Mouse (Mus musculus): ENCODE measurements around the gene Exosc5. TPM values are rescaled to one million over a fixed set of nuclear protein-coding genes. Genes with fewer than 3 reads are reported as not detected.

Gene Exosc5
- total and polyA plus RNA-seq, 3 experiments: 51.4 to 367 (median 71.6) TPM

DNA sequence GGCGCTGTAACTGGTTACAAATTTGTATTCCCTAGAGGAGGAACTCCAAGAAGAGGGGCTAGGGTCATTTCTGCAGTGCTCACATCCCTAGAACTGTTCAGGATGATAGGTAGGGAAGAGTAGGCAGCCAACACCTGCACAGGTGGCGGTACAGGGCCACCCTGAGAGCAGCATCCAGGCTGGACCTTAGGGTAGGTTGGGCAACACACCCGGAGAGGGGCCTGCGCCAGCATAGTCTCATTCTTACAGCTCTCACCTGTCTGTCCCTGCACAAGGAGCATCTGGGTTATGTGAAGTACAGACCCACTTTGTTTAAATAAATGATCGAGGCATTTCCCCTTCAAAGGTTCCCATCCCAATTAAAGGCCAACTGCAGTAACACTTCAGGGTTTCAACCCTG lies 61.8 kb downstream of the Exosc5 start:
- TF ChIP-seq POLR2AphosphoS5 (IDR thresholded peaks at IDR 0.05; ENCODE audit: insufficient replicate concordance, low read depth, low read length): no peak
- TF ChIP-seq TAL1 (conservative IDR thresholded peaks at IDR 0.05; ENCODE audit: low read depth, low read length): no peak
- no peak for TF ChIP-seq GATA2 (IDR thresholded peaks at IDR 0.05; ENCODE audit: borderline replicate concordance, low read depth, low read length)
- TF ChIP-seq CTCF (IDR thresholded peaks at IDR 0.05; ENCODE audit: low read depth, low read length): no peak
- TF ChIP-seq GATA1 (IDR thresholded peaks at IDR 0.05; ENCODE audit: borderline replicate concordance, low read length): no peak

More for the DNA sequence above, 61.8 kb downstream of the Exosc5 start:
- ATAC-seq (ENCODE audit: extremely low read depth, insufficient number of reproducible peaks, low FRiP score, poor library complexity, severe bottlenecking): no peak
- DNase-seq (ENCODE audit: low spot score): no peak
- Histone ChIP-seq H3K27me3 (ENCODE audit: insufficient read depth, low read length) (no peaks in the 10 kb centered on the region), H3K36me3 (replicated peaks) (peaks cover 80% of the 10 kb centered on the region), H3K9me3 (replicated peaks) (no peaks in the 10 kb centered on the region), H3K4me1 (ENCODE audit: insufficient read depth, low read depth, low read length) (peaks cover 69% of the 10 kb centered on the region), H3K4me3 (ENCODE audit: low read depth, low read length) (no peak overlapping the region)

Other genes with a start within 250 kb of the Exosc5 start
- gene Cxcl17, start 246.3 kb upstream of the Exosc5 start, total RNA-seq (2014; fragmentation: Nextera tagmentation): not detected in 2 replicates
- not detected in 2 replicates for gene Cxcl17, start 246.3 kb upstream of the Exosc5 start, total RNA-seq (2017)
- gene Cxcl17, start 246.3 kb upstream of the Exosc5 start, polyA plus RNA-seq (2012): not detected in 2 replicates
- not detected in 2 replicates for gene Ceacam1, start 181.6 kb upstream of the Exosc5 start, total RNA-seq (2014; fragmentation: Nextera tagmentation)
- 0.17 and 0.66 TPM in 2 replicates for gene Ceacam1, start 181.6 kb upstream of the Exosc5 start, total RNA-seq (2017)
- not detected in 2 replicates for gene Ceacam1, start 181.6 kb upstream of the Exosc5 start, polyA plus RNA-seq (2012)
- not detected in 2 replicates for gene Ceacam2, start 119.3 kb upstream of the Exosc5 start, total RNA-seq (2014; fragmentation: Nextera tagmentation)
- 0.05 TPM in 1 of 2 replicates, not detected in the other for gene Ceacam2, start 119.3 kb upstream of the Exosc5 start, total RNA-seq (2017)
- not detected in 2 replicates for gene Ceacam2, start 119.3 kb upstream of the Exosc5 start, polyA plus RNA-seq (2012)
- gene Erich4, start 43.3 kb upstream of the Exosc5 start, total RNA-seq (2014; fragmentation: Nextera tagmentation): not detected in 2 replicates
- not detected in 2 replicates for gene Erich4, start 43.3 kb upstream of the Exosc5 start, total RNA-seq (2017)
- not detected in 2 replicates for gene Erich4, start 43.3 kb upstream of the Exosc5 start, polyA plus RNA-seq (2012)
- 12.7 and 17.8 TPM in 2 replicates for gene Dmac2, start 39.8 kb upstream of the Exosc5 start, total RNA-seq (2014; fragmentation: Nextera tagmentation)
- gene Dmac2, start 39.8 kb upstream of the Exosc5 start, total RNA-seq (2017): 21.3 and 24.2 TPM in 2 replicates
- gene Dmac2, start 39.8 kb upstream of the Exosc5 start, polyA plus RNA-seq (2012): 28.0 and 34.2 TPM in 2 replicates
- 0.15 and 0.83 TPM in 2 replicates for gene B3gnt8, start 32.5 kb upstream of the Exosc5 start, total RNA-seq (2014; fragmentation: Nextera tagmentation)
- gene B3gnt8, start 32.5 kb upstream of the Exosc5 start, total RNA-seq (2017): 0.98 and 1.1 TPM in 2 replicates
- 1.0 and 1.3 TPM in 2 replicates for gene B3gnt8, start 32.5 kb upstream of the Exosc5 start, polyA plus RNA-seq (2012)
- 6.0 and 7.8 TPM in 2 replicates for gene Bckdha, start 183 bp upstream of the Exosc5 start, total RNA-seq (2014; fragmentation: Nextera tagmentation)
- 20.4 and 23.8 TPM in 2 replicates for gene Bckdha, start 183 bp upstream of the Exosc5 start, total RNA-seq (2017)
- 36.6 and 44.1 TPM in 2 replicates for gene Bckdha, start 183 bp upstream of the Exosc5 start, polyA plus RNA-seq (2012)
- gene Tmem91, start 16.0 kb downstream of the Exosc5 start, total RNA-seq (2014; fragmentation: Nextera tagmentation): 8.6 TPM in 1 of 2 replicates, not detected in the other
- 1.3 and 2.2 TPM in 2 replicates for gene Tmem91, start 16.0 kb downstream of the Exosc5 start, total RNA-seq (2017)
- 3.6 TPM in 2 replicates for gene Tmem91, start 16.0 kb downstream of the Exosc5 start, polyA plus RNA-seq (2012)
- 21.1 and 26.3 TPM in 2 replicates for gene B9d2, start 21.6 kb downstream of the Exosc5 start, total RNA-seq (2014; fragmentation: Nextera tagmentation)
- gene B9d2, start 21.6 kb downstream of the Exosc5 start, total RNA-seq (2017): 49.8 and 65.1 TPM in 2 replicates
- gene B9d2, start 21.6 kb downstream of the Exosc5 start, polyA plus RNA-seq (2012): 119 and 131 TPM in 2 replicates
- 390 and 397 TPM in 2 replicates for gene Tgfb1, start 27.8 kb downstream of the Exosc5 start, total RNA-seq (2014; fragmentation: Nextera tagmentation)
- gene Tgfb1, start 27.8 kb downstream of the Exosc5 start, total RNA-seq (2017): 40.8 TPM in 2 replicates
- gene Tgfb1, start 27.8 kb downstream of the Exosc5 start, polyA plus RNA-seq (2012): 1,473 and 1,799 TPM in 2 replicates
- gene Ccdc97, start 59.9 kb downstream of the Exosc5 start, total RNA-seq (2014; fragmentation: Nextera tagmentation): 41.2 and 52.8 TPM in 2 replicates
- 10.7 and 11.7 TPM in 2 replicates for gene Ccdc97, start 59.9 kb downstream of the Exosc5 start, total RNA-seq (2017)
- 63.1 and 65.3 TPM in 2 replicates for gene Ccdc97, start 59.9 kb downstream of the Exosc5 start, polyA plus RNA-seq (2012)
- gene Hnrnpul1, start 95.6 kb downstream of the Exosc5 start, total RNA-seq (2014; fragmentation: Nextera tagmentation): 364 and 375 TPM in 2 replicates
- 106 and 116 TPM in 2 replicates for gene Hnrnpul1, start 95.6 kb downstream of the Exosc5 start, total RNA-seq (2017)
- gene Hnrnpul1, start 95.6 kb downstream of the Exosc5 start, polyA plus RNA-seq (2012): 382 and 453 TPM in 2 replicates
- gene Axl, start 129.5 kb downstream of the Exosc5 start, total RNA-seq (2014; fragmentation: Nextera tagmentation): 2.5 TPM in 1 of 2 replicates, not detected in the other
- gene Axl, start 129.5 kb downstream of the Exosc5 start, total RNA-seq (2017): 0.11 and 0.35 TPM in 2 replicates
- gene Axl, start 129.5 kb downstream of the Exosc5 start, polyA plus RNA-seq (2012): not detected in 2 replicates
- not detected in 2 replicates for gene Cyp2s1, start 157.7 kb downstream of the Exosc5 start, total RNA-seq (2014; fragmentation: Nextera tagmentation)
- 0.06 and 0.11 TPM in 2 replicates for gene Cyp2s1, start 157.7 kb downstream of the Exosc5 start, total RNA-seq (2017)
- not detected in 2 replicates for gene Cyp2s1, start 157.7 kb downstream of the Exosc5 start, polyA plus RNA-seq (2012)
- gene Cyp2b10, start 238.5 kb downstream of the Exosc5 start, total RNA-seq (2014; fragmentation: Nextera tagmentation): not detected in 2 replicates
- gene Cyp2b10, start 238.5 kb downstream of the Exosc5 start, total RNA-seq (2017): 0.35 TPM in 1 of 2 replicates, not detected in the other
- gene Cyp2b10, start 238.5 kb downstream of the Exosc5 start, polyA plus RNA-seq (2012): not detected in 2 replicates

All from G1E (cell line).